Mouse (Mus musculus): Measurements from ENCODE around the gene Fam181a. TPM values are rescaled to one million over a fixed set of nuclear protein-coding genes. Genes with fewer than 3 reads are reported as not detected.

The Fam181a gene
- polyA plus RNA-seq (2021; fragmentation: Nextera tagmentation): 3.4 and 4.1 TPM in 2 replicates
- long read RNA-seq, experiment 1, transcript Fam181a-202 (2 exons, 665 nt): major isoform, 9 of 9 reads
- long read RNA-seq, experiment 1, partial matches to known transcripts: 0 of 9 reads
- long read RNA-seq, experiment 1, other reads (novel, unspliced or antisense): 0 of 9 reads
- long read RNA-seq, experiment 2, transcript Fam181a-202 (2 exons, 665 nt): major isoform, 7 of 7 reads
- long read RNA-seq, experiment 2, partial matches to known transcripts: 0 of 7 reads
- long read RNA-seq, experiment 2, other reads (novel, unspliced or antisense): 0 of 7 reads

DNA sequence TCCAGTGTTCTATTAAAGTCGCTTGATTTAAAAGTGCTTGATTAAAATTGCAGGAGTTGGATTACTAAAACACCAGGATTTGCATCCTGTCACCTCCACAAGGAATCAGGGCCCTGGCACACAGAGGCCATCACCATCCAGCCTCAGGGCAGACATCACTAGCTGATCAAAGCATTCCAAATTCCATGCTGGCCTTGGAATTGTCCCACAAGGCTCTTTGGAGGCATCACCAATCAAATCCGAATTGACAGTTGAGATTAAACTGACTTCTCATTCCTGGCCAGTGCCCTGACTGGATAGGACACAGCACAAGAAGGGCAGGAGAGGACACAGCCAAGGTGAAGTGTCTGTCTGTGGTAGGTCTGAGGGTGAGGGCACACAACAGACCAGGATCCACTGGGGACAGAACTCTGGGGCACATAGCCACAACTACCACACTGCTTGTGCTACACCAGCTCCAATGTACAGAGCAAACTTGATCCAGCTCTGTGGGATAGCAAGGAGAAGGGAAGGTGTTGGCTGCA lies at the start of gene Fam181a:
TSS of gene Fam181a (plus strand) at position 232 of the 524 bp plus-strand sequence.

DNA sequence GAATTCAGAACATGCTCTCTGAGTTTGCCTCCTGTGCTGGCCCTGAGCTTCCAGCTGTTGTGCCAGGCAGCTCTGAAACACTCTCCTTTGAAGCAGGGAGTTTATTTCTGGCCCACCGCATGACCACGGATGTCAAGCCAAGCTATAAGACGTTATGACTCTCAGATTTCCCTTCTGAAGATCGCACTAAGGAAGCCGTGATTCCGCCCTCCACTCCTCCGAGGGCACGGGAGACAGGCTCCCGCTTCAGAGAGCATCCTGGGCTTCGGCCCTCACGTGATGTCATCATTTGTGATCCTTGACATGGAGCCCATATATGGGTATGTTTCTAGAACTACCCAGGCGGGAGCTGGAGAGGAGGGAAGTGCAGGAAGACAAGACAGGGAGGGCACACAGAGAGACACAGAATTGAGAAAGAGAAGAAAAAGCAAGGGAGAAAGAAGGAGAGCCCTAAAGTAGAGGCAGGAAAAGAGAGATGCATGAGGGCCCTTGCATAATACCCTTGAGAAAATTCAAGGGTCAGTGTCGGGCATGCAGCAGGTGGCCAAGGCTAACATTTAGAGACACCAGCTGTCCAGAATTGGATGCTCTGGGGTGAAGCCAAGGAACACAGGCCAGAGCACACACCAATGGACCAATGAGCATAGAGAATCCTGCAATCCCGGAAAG lies 45.1 kb downstream of the Fam181a start, which contains the start of gene Asb2:
TSS of gene Asb2 (minus strand) at position 256 of the 669 bp plus-strand sequence.

Other genes with a start within 250 kb of the Fam181a start
- 2.3 and 2.7 TPM in 2 replicates for gene Prima1, start 68.8 kb upstream of the Fam181a start, polyA plus RNA-seq (2021; fragmentation: Nextera tagmentation)
- gene Asb2, start 45.0 kb downstream of the Fam181a start, polyA plus RNA-seq (2021; fragmentation: Nextera tagmentation): 2.3 and 2.6 TPM in 2 replicates
- 20.6 and 21.1 TPM in 2 replicates for gene Otub2, start 77.7 kb downstream of the Fam181a start, polyA plus RNA-seq (2021; fragmentation: Nextera tagmentation)
- 0.21 and 0.23 TPM in 2 replicates for gene 9330161L09Rik, start 96.8 kb downstream of the Fam181a start, polyA plus RNA-seq (2021; fragmentation: Nextera tagmentation)
- gene Ddx24, start 114.9 kb downstream of the Fam181a start, polyA plus RNA-seq (2021; fragmentation: Nextera tagmentation): 293 and 306 TPM in 2 replicates
- 107 and 110 TPM in 2 replicates for gene Ifi27, start 123.2 kb downstream of the Fam181a start, polyA plus RNA-seq (2021; fragmentation: Nextera tagmentation)
- 17.9 and 44.5 TPM in 2 replicates for gene Ifi27l2a, start 132.7 kb downstream of the Fam181a start, polyA plus RNA-seq (2021; fragmentation: Nextera tagmentation)
- 0.30 TPM in 1 of 2 replicates, not detected in the other for gene Ifi27l2b, start 146.2 kb downstream of the Fam181a start, polyA plus RNA-seq (2021; fragmentation: Nextera tagmentation)
- 5.2 and 9.5 TPM in 2 replicates for gene Ppp4r4, start 221.3 kb downstream of the Fam181a start, polyA plus RNA-seq (2021; fragmentation: Nextera tagmentation)

Measured in left cerebral cortex, adult 6 months (tissue).